ENCODE assay signal across 8 mouse cellular contexts in the genomic region with DNA sequence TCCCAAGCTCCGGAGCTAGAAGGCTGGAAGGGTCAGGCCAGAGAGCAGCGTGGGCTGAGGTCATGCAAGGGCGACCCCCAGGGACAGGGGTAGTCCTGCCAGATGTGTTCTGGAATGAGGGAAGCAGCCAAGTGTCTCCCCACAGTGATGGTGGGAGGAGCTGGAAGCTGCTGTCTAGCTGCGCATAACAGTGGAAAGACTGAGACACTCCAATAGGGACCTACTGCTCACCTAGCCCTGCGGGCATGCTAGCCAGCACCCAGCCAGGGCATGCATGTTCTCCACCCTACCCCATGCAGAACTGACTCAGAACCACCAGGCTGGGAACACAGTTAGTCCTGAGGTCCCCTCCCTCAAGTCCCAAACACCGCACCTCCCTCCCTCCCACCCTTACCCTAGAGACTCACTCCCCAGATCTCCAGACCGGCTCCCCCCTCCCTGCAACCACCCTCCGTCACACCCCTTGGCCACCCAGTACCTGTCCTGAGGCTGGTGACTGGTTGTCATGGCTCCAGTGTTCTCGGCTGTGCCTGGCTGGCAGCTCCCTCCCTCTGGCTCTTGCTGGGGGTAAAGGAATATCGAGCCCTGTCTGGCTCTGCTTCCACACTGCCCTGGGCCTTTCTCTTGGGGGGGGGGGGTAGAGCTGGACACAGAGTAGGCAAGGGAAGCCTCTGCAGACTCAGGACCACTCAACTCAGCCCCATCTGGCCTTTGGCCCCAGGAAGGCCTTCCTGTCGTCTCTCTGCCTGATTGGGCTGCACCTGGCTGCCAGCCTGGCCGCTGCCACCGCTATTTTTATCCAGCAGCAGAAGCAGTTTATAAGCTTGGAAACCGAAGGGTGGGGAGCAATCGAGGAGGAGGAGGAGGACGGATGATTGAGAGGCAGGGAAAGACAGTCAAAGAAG. TPM values are rescaled to one million over a fixed set of nuclear protein-coding genes. Genes with fewer than 3 reads are reported as not detected.
DNase-seq lines count a peak whose midpoint lies in the region; ATAC-seq and TF ChIP-seq lines count a peak whose summit lies in the region.

No protein-coding gene starts in this region.

- TF ChIP-seq CTCF in heart, postnatal 0 days (IDR thresholded peaks at IDR 0.05; ENCODE audit: low read depth) = no peak

- H3K9me3 ChIP-seq in embryonic facial prominence, embryonic 12.5 days = peaks cover 2% of the 10 kb centered on the region; the same call in 1 of the 2 replicates
- H3K9me3 ChIP-seq in heart, postnatal 0 days (replicated peaks; ENCODE audit: control insufficient read depth, low read length) = no peaks in the 10 kb centered on the region
- H3K9me3 ChIP-seq in stomach, embryonic 15.5 days = no peaks in the 10 kb centered on the region

- peaks cover 50% of the 10 kb centered on the region for H3K4me1 ChIP-seq in embryonic facial prominence, embryonic 12.5 days
- H3K4me1 ChIP-seq in heart, postnatal 0 days (ENCODE audit: control insufficient read depth, insufficient read depth) = peaks cover 56% of the 10 kb centered on the region
- peaks cover 54% of the 10 kb centered on the region for H3K4me1 ChIP-seq in stomach, embryonic 15.5 days

- H3K4me2 ChIP-seq in embryonic facial prominence, embryonic 12.5 days (replicated peaks) = peak overlapping the region; percentile 28
- peak overlapping the region; percentile 96 for H3K4me2 ChIP-seq in heart, postnatal 0 days (ENCODE audit: low read depth, low read length)
- peak overlapping the region; percentile 100 for H3K4me2 ChIP-seq in stomach, embryonic 15.5 days

- 39% methylated on average over 16 of the region's 16 CpGs for WGBS in embryonic facial prominence, embryonic 12.5 days
- 30% methylated on average over 16 of the region's 16 CpGs for WGBS in heart, postnatal 0 days
- WGBS in stomach, embryonic 15.5 days = 51% methylated on average over 16 of the region's 16 CpGs

- 0 out of 2 replicates have a peak overlapping the region, but pooled peaks have one; percentile 18 for H3K27ac ChIP-seq in embryonic facial prominence, embryonic 12.5 days
- H3K27ac ChIP-seq in heart, postnatal 0 days (ENCODE audit: low read depth) = peak overlapping the region; percentile 85
- H3K27ac ChIP-seq in stomach, embryonic 15.5 days = peak overlapping the region; percentile 31; the same call in 1 of the 2 replicates

- ATAC-seq in embryonic facial prominence, embryonic 12.5 days (ENCODE audit: insufficient number of reproducible peaks, insufficient read depth, low FRiP score, low TSS enrichment) = no peak
- ATAC-seq in heart, postnatal 0 days (ENCODE audit: insufficient read depth, low read depth) = peak; percentile 25
- ATAC-seq in stomach, embryonic 15.5 days (ENCODE audit: insufficient read depth, low FRiP score, low read depth) = no peak

- DNase-seq in thymus, postnatal 0 days (ENCODE audit: low spot score) = peak; percentile 30
- DNase-seq in thymus, postnatal 25 days = no peak
- no peak for DNase-seq in heart, postnatal 0 days (ENCODE audit: low spot score)
- peak; percentile 53 to 58 for DNase-seq in kidney, postnatal 36 days
- DNase-seq in right cerebral cortex, postnatal 36 days (ENCODE audit: low spot score in 2 of 2) = no peak
- DNase-seq in urinary bladder, postnatal 25 days (ENCODE audit: low spot score) = no peak

- no peaks in the 10 kb centered on the region; the same call in 1 of the 2 replicates for H3K36me3 ChIP-seq in embryonic facial prominence, embryonic 12.5 days
- H3K36me3 ChIP-seq in heart, postnatal 0 days (replicated peaks; ENCODE audit: control insufficient read depth, insufficient read depth, low read length) = peaks cover 27% of the 10 kb centered on the region
- H3K36me3 ChIP-seq in stomach, embryonic 15.5 days = peaks cover 12% of the 10 kb centered on the region; the same call in 1 of the 2 replicates

- TF ChIP-seq EP300 in heart, postnatal 0 days (IDR thresholded peaks at IDR 0.05; ENCODE audit: low read depth) = no peak

- H3K27me3 ChIP-seq in embryonic facial prominence, embryonic 12.5 days = peaks cover 27% of the 10 kb centered on the region
- H3K27me3 ChIP-seq in heart, postnatal 0 days (ENCODE audit: control insufficient read depth, insufficient read depth, low read length) = no peaks in the 10 kb centered on the region
- no peaks in the 10 kb centered on the region for H3K27me3 ChIP-seq in stomach, embryonic 15.5 days (replicated peaks)

- peak overlapping the region; percentile 17; the same call in 1 of the 2 replicates for H3K9ac ChIP-seq in embryonic facial prominence, embryonic 12.5 days
- H3K9ac ChIP-seq in heart, postnatal 0 days (replicated peaks; ENCODE audit: low read depth, low read length) = peak overlapping the region; percentile 18
- no peak overlapping the region for H3K9ac ChIP-seq in stomach, embryonic 15.5 days

- H3K4me3 ChIP-seq in embryonic facial prominence, embryonic 12.5 days = no peak overlapping the region
- peak overlapping the region; percentile 9 for H3K4me3 ChIP-seq in heart, postnatal 0 days (ENCODE audit: low read depth, low read length)
- no peak overlapping the region for H3K4me3 ChIP-seq in stomach, embryonic 15.5 days (replicated peaks)

RNA-seq across cellular contexts. Expression of a gene that starts 7.5 kb away (rescaled TPM):
- 243 and 252 TPM in 2 replicates for polyA plus RNA-seq in thymus, postnatal 0 days (2015; fragmentation: Nextera tagmentation; extraction: Ambion mirVana)
- polyA plus RNA-seq in embryonic facial prominence, embryonic 12.5 days (2016; fragmentation: Nextera tagmentation; extraction: Ambion mirVana) = 59.1 and 60.5 TPM in 2 replicates
- total RNA-seq in heart, postnatal 0 days (2014; rRNA removed; ENCODE audit: low replicate concordance) = 236 and 368 TPM in 2 replicates
- 105 and 107 TPM in 2 replicates for polyA plus RNA-seq in heart, postnatal 0 days (2015; fragmentation: Nextera tagmentation; extraction: Ambion mirVana)
- 83.4 and 88.9 TPM in 2 replicates for polyA plus RNA-seq in stomach, embryonic 15.5 days (2015; fragmentation: Nextera tagmentation; extraction: Ambion mirVana)

RNA-seq across cellular contexts. Expression of a gene that starts 9.9 kb away (rescaled TPM):
- polyA plus RNA-seq in thymus, postnatal 0 days (2015; fragmentation: Nextera tagmentation; extraction: Ambion mirVana) = 1.5 and 1.7 TPM in 2 replicates
- 9.2 and 10.7 TPM in 2 replicates for polyA plus RNA-seq in embryonic facial prominence, embryonic 12.5 days (2016; fragmentation: Nextera tagmentation; extraction: Ambion mirVana)
- not detected in 2 replicates for total RNA-seq in heart, postnatal 0 days (2014; rRNA removed; ENCODE audit: low replicate concordance)
- polyA plus RNA-seq in heart, postnatal 0 days (2015; fragmentation: Nextera tagmentation; extraction: Ambion mirVana) = not detected in 2 replicates
- polyA plus RNA-seq in stomach, embryonic 15.5 days (2015; fragmentation: Nextera tagmentation; extraction: Ambion mirVana) = 0.40 and 1.3 TPM in 2 replicates

RNA-seq across cellular contexts. Expression of a gene that starts 18.9 kb away (rescaled TPM):
- 1,223 and 1,279 TPM in 2 replicates for polyA plus RNA-seq in thymus, postnatal 0 days (2015; fragmentation: Nextera tagmentation; extraction: Ambion mirVana)
- 1,470 and 1,480 TPM in 2 replicates for polyA plus RNA-seq in embryonic facial prominence, embryonic 12.5 days (2016; fragmentation: Nextera tagmentation; extraction: Ambion mirVana)
- 716 and 846 TPM in 2 replicates for total RNA-seq in heart, postnatal 0 days (2014; rRNA removed; ENCODE audit: low replicate concordance)
- polyA plus RNA-seq in heart, postnatal 0 days (2015; fragmentation: Nextera tagmentation; extraction: Ambion mirVana) = 756 and 767 TPM in 2 replicates
- 1,532 and 1,551 TPM in 2 replicates for polyA plus RNA-seq in stomach, embryonic 15.5 days (2015; fragmentation: Nextera tagmentation; extraction: Ambion mirVana)

RNA-seq across cellular contexts. Expression of a gene that starts 28.3 kb away (rescaled TPM):
- polyA plus RNA-seq in thymus, postnatal 0 days (2015; fragmentation: Nextera tagmentation; extraction: Ambion mirVana) = 95.8 and 96.9 TPM in 2 replicates
- 108 and 109 TPM in 2 replicates for polyA plus RNA-seq in embryonic facial prominence, embryonic 12.5 days (2016; fragmentation: Nextera tagmentation; extraction: Ambion mirVana)
- total RNA-seq in heart, postnatal 0 days (2014; rRNA removed; ENCODE audit: low replicate concordance) = 87.8 and 137 TPM in 2 replicates
- 64.8 and 68.3 TPM in 2 replicates for polyA plus RNA-seq in heart, postnatal 0 days (2015; fragmentation: Nextera tagmentation; extraction: Ambion mirVana)
- 115 and 131 TPM in 2 replicates for polyA plus RNA-seq in stomach, embryonic 15.5 days (2015; fragmentation: Nextera tagmentation; extraction: Ambion mirVana)

RNA-seq across cellular contexts. Expression of a gene that starts 36.5 kb away (rescaled TPM):
- 70.4 and 80.2 TPM in 2 replicates for polyA plus RNA-seq in thymus, postnatal 0 days (2015; fragmentation: Nextera tagmentation; extraction: Ambion mirVana)
- polyA plus RNA-seq in embryonic facial prominence, embryonic 12.5 days (2016; fragmentation: Nextera tagmentation; extraction: Ambion mirVana) = 6.7 and 8.3 TPM in 2 replicates
- 1.2 and 3.0 TPM in 2 replicates for total RNA-seq in heart, postnatal 0 days (2014; rRNA removed; ENCODE audit: low replicate concordance)
- 1.7 and 1.9 TPM in 2 replicates for polyA plus RNA-seq in heart, postnatal 0 days (2015; fragmentation: Nextera tagmentation; extraction: Ambion mirVana)
- 4.3 and 4.4 TPM in 2 replicates for polyA plus RNA-seq in stomach, embryonic 15.5 days (2015; fragmentation: Nextera tagmentation; extraction: Ambion mirVana)

Comparison
In these comparisons a context has a peak if more than half of its experiments do, and no peak if none do; other contexts are left out.
1. DNase-seq: peak in thymus, postnatal 0 days (single experiment) and kidney, postnatal 36 days (2 of 2); none in thymus, postnatal 25 days (single experiment), heart, postnatal 0 days (single experiment), right cerebral cortex, postnatal 36 days (0 of 2) and urinary bladder, postnatal 25 days (single experiment).
2. H3K27ac ChIP-seq: peak in every context shown above with its lines; median percentile 85 in heart, postnatal 0 days; 31 in stomach, embryonic 15.5 days; 18 in embryonic facial prominence, embryonic 12.5 days.
3. H3K4me2 ChIP-seq: peak in every context shown above with its lines; median percentile 100 in stomach, embryonic 15.5 days; 96 in heart, postnatal 0 days; 28 in embryonic facial prominence, embryonic 12.5 days.